Mouse (Mus musculus) ES-Bruce4 (cell line): ENCODE measurements around the gene Rnf217.

Source experiments
- CTCF ChIP-seq: IDR thresholded peaks from one replicate; pipeline ENCODE4 v1.8.1; 2011; ENCODE audit warnings: low read depth, low read length
- EP300 ChIP-seq: IDR thresholded peaks from 2 replicates; pipeline ENCODE4 v1.6.1; 2011; ENCODE audit warnings: low read depth, low read length; ENCODE audit not compliant: insufficient read depth
- POLR2A ChIP-seq: IDR thresholded peaks from one replicate; pipeline ENCODE4 v1.8.1; 2011; ENCODE audit warnings: low read length; ENCODE audit not compliant: insufficient read depth

GRCm38 (mm10) chr10:31606981-31607867 is 1.8 kb downstream of the Rnf217 start:
- TF ChIP-seq POLR2A (no peak), CTCF (no peak), EP300 (no peak)
